Mouse (Mus musculus): ENCODE data around the gene Ctbp1.

Gene Ctbp1

GRCm38 (mm10) chr5:33206328-33206727, 68.5 kb downstream of the Ctbp1 start:
- DNase-seq: no peak

GRCm38 (mm10) chr5:33204284-33204683, 70.5 kb downstream of the Ctbp1 start:
- no peak for DNase-seq

GRCm38 (mm10) chr5:33203691-33204242, 71.0 kb downstream of the Ctbp1 start:
- peak; percentile 80 for DNase-seq

- DNase-seq: no peak
These were observed 71.6 kb downstream of the Ctbp1 start for GRCm38 (mm10) chr5:33203171-33203565.

GRCm38 (mm10) chr5:33202516-33203170, 72.2 kb downstream of the Ctbp1 start:
- DNase-seq: no peak

- DNase-seq: no peak
These were observed 73.1 kb downstream of the Ctbp1 start for GRCm38 (mm10) chr5:33201697-33202096.

- no peak for DNase-seq
These were observed 74.7 kb downstream of the Ctbp1 start for GRCm38 (mm10) chr5:33200071-33200470.

All from right cerebral cortex, adult 18-20 months (tissue).